Mouse (Mus musculus): ENCODE data around the gene Ackr1. TPM values are rescaled to one million over a fixed set of nuclear protein-coding genes. Genes with fewer than 3 reads are reported as not detected.
A peak's percentile ranks its signal among the peaks of the same experiment; 100 is the strongest.

Gene Ackr1
- polyA plus RNA-seq, 1 experiment from 2014 or later, result 1.9 TPM

DNA sequence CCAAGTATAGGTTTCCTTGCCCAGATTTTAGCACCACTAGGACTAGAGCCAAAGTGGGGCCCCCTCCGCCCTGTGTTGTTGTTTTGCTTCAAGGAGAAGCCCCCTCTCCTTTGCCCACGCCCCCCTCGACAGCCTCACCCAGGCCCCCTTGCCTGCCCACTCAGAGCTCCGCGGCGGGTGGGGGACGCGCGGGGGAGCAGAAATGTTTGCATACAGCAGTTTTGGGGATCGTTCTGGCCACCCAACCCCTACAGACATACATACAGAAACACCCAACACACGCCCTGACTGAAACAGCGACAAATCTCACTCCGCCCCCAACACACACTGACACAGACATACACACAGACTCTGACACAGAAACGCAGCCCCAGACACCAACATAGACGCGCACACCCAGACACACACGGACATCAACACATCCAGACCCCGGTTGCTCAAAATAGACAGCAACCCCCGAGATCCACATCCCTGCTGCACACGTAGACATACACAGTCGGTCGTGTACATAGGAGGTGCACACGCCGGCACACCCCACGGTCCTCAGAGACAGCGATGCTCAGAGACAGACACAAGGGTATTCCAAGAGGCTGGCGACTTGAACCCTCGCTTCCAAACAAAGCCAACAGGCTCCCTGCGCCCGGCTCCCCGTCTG lies 33.3 kb upstream of the Ackr1 start:
- no peaks in the 10 kb centered on the region; the same call in 1 of the 2 replicates for H3K27me3 ChIP-seq (ENCODE audit: control insufficient read depth, insufficient read depth, low read length)

DNA sequence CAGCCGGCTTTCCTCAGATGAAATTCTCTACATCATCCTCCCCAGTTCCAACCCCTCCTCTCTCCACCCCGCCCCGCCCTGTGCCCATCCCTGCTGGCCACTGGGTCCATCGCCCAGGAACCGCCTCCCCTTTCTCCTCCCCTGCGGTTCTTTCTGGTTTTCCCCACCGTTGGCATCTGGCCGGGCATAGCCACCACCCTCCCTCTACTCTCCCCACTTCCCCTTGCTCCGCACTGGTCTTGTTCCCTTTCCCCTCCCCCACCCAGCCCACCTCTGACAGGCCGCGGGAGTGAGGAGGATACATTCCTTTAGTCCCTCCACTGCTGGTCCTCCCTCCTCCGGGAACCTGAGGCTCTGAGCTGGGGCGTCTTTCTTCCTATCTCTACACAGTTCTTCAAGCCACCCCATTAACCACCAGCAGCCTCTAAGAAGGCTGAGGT lies 32.4 kb upstream of the Ackr1 start:
- H3K4me3 ChIP-seq (ENCODE audit: low read depth, low read length), result peak overlapping the region; percentile 52
- peak overlapping the region; percentile 92 for H3K4me2 ChIP-seq (replicated peaks; ENCODE audit: low read depth, low read length)
- no peak for ATAC-seq (ENCODE audit: insufficient number of reproducible peaks, insufficient read depth, low FRiP score, low read depth)
- H3K9ac ChIP-seq (replicated peaks; ENCODE audit: low read depth, low read length), result no peak overlapping the region
- H3K36me3 ChIP-seq (ENCODE audit: control insufficient read depth, insufficient read depth, low read length), result no peaks in the 10 kb centered on the region
- no peaks in the 10 kb centered on the region for H3K9me3 ChIP-seq (ENCODE audit: control insufficient read depth, low read depth, low read length)
- no peak overlapping the region for H3K27ac ChIP-seq (ENCODE audit: low read length)
- peaks cover 10% of the 10 kb centered on the region for H3K4me1 ChIP-seq (ENCODE audit: control insufficient read depth, insufficient read depth, low read length)
- WGBS, result under 1% methylated on average over 12 of the region's 13 CpGs
- H3K27me3 ChIP-seq (ENCODE audit: control insufficient read depth, insufficient read depth, low read length), result no peaks in the 10 kb centered on the region; the same call in 1 of the 2 replicates

More for the DNA sequence above, 33.3 kb upstream of the Ackr1 start:
- peaks cover 10% of the 10 kb centered on the region for H3K4me1 ChIP-seq (ENCODE audit: control insufficient read depth, insufficient read depth, low read length)
- H3K4me2 ChIP-seq (replicated peaks; ENCODE audit: low read depth, low read length), result peak overlapping the region; percentile 92
- H3K9ac ChIP-seq (replicated peaks; ENCODE audit: low read depth, low read length), result 0 out of 2 replicates have a peak overlapping the region, but pooled peaks have one; percentile 28
- H3K36me3 ChIP-seq (ENCODE audit: control insufficient read depth, insufficient read depth, low read length), result no peaks in the 10 kb centered on the region
- H3K27ac ChIP-seq (ENCODE audit: low read length), result no peak overlapping the region
- peak overlapping the region; percentile 52 for H3K4me3 ChIP-seq (ENCODE audit: low read depth, low read length)
- H3K9me3 ChIP-seq (ENCODE audit: control insufficient read depth, low read depth, low read length), result no peaks in the 10 kb centered on the region
- WGBS, result under 1% methylated on average over 31 of the region's 31 CpGs
- peak; percentile 34; the same call in 1 of the 2 replicates for ATAC-seq (ENCODE audit: insufficient number of reproducible peaks, insufficient read depth, low FRiP score, low read depth)

DNA sequence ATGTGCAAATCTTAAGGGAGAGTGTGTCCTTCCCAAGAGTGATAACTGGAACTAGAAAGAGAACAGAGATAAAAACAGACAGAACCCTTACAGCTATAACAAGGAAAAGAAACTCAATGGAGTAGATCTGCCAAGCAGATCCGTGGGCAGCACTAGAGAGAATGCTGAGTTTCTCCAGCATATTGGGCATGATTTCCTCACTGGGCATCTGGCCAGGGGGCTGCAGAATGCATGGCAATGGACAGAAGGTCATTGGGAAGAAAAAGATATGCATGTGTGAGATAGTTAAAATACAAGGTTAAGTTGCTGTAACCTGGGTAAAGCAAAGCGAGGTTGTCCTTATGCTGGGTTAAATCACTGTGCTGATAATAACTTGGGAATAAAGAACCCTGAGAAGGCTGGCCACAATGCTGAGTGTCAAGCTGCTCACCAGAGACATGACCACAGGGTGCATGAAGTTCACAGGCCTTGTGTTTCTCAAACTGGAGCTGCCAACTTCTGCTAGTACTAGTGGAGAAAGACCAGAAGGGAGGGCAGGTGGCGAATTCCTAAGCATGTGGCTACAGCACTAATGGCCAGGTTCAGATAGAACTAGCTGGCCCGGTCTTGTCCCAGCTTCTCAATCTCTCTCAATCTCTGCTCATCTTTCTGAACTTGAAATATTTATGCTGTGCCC lies 30.7 kb upstream of the Ackr1 start:
- H3K4me1 ChIP-seq (ENCODE audit: control insufficient read depth, insufficient read depth, low read length), result peaks cover 10% of the 10 kb centered on the region
- H3K4me3 ChIP-seq (ENCODE audit: low read depth, low read length), result no peak overlapping the region
- H3K27me3 ChIP-seq (ENCODE audit: control insufficient read depth, insufficient read depth, low read length), result no peaks in the 10 kb centered on the region; the same call in 1 of the 2 replicates
- H3K36me3 ChIP-seq (ENCODE audit: control insufficient read depth, insufficient read depth, low read length), result no peaks in the 10 kb centered on the region
- H3K27ac ChIP-seq (ENCODE audit: low read length), result no peak overlapping the region
- no peak overlapping the region for H3K4me2 ChIP-seq (replicated peaks; ENCODE audit: low read depth, low read length)
- ATAC-seq (ENCODE audit: insufficient number of reproducible peaks, insufficient read depth, low FRiP score, low read depth), result no peak
- no peak overlapping the region for H3K9ac ChIP-seq (replicated peaks; ENCODE audit: low read depth, low read length)
- no peaks in the 10 kb centered on the region for H3K9me3 ChIP-seq (ENCODE audit: control insufficient read depth, low read depth, low read length)
- WGBS, result 81% methylated on average over 4 of the region's 4 CpGs

DNA sequence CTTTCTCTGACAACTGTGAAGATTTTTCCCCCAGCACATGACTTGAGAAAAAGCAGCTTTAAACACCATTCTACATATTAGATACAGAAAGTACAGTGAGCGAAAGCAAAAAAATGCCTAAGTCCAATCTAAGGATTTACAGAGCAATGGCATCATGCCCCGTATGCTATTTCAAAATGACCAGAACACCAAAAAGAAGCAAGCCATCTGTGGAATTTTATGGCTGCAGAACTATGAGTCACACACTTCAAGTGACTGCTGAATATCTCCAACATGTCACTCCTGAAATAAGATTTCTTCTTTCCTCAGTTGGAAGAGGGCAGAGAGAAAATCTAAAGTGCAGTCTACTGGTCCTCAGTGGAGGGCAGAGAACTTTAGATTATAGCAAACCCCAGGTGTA lies 29.9 kb upstream of the Ackr1 start:
- Histone ChIP-seq H3K36me3 (ENCODE audit: control insufficient read depth, insufficient read depth, low read length) (no peaks in the 10 kb centered on the region), H3K4me3 (ENCODE audit: low read depth, low read length) (no peak overlapping the region), H3K4me2 (replicated peaks; ENCODE audit: low read depth, low read length) (no peak overlapping the region), H3K9ac (replicated peaks; ENCODE audit: low read depth, low read length) (no peak overlapping the region), H3K27me3 (ENCODE audit: control insufficient read depth, insufficient read depth, low read length) (no peaks in the 10 kb centered on the region; the same call in 1 of the 2 replicates), H3K9me3 (ENCODE audit: control insufficient read depth, low read depth, low read length) (no peaks in the 10 kb centered on the region), H3K27ac (ENCODE audit: low read length) (no peak overlapping the region), H3K4me1 (ENCODE audit: control insufficient read depth, insufficient read depth, low read length) (peaks cover 10% of the 10 kb centered on the region)
- ATAC-seq (ENCODE audit: insufficient number of reproducible peaks, insufficient read depth, low FRiP score, low read depth), result no peak
- WGBS, result 93% methylated on average over 2 of the region's 2 CpGs

DNA sequence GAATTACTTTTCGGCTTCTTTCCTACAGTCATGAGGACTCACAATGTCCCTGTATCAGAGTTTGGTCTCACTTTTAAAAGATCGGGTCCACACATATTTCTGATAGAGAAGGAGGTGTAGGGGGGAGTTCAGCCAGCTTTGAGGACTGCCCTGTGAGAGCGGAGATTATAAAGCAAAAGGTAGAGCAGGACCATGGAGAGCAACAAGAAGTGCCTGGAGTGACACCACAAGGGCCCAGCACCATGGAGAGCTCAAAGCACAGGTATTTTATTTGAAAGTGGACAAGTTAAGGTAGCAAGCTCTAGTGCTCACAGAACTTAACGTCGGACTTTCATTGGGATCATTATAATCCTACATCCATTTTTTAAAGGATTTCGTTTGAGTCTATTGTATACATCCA lies 28.1 kb upstream of the Ackr1 start:
- Histone ChIP-seq H3K36me3 (ENCODE audit: control insufficient read depth, insufficient read depth, low read length) (no peaks in the 10 kb centered on the region), H3K9me3 (ENCODE audit: control insufficient read depth, low read depth, low read length) (no peaks in the 10 kb centered on the region), H3K4me2 (replicated peaks; ENCODE audit: low read depth, low read length) (no peak overlapping the region), H3K27ac (ENCODE audit: low read length) (no peak overlapping the region), H3K9ac (replicated peaks; ENCODE audit: low read depth, low read length) (no peak overlapping the region), H3K4me3 (ENCODE audit: low read depth, low read length) (no peak overlapping the region), H3K4me1 (ENCODE audit: control insufficient read depth, insufficient read depth, low read length) (peaks cover 6% of the 10 kb centered on the region; the same call in 1 of the 2 replicates), H3K27me3 (ENCODE audit: control insufficient read depth, insufficient read depth, low read length) (no peaks in the 10 kb centered on the region)
- 26% methylated on average over 6 of the region's 6 CpGs for WGBS
- no peak for ATAC-seq (ENCODE audit: insufficient number of reproducible peaks, insufficient read depth, low FRiP score, low read depth)

DNA sequence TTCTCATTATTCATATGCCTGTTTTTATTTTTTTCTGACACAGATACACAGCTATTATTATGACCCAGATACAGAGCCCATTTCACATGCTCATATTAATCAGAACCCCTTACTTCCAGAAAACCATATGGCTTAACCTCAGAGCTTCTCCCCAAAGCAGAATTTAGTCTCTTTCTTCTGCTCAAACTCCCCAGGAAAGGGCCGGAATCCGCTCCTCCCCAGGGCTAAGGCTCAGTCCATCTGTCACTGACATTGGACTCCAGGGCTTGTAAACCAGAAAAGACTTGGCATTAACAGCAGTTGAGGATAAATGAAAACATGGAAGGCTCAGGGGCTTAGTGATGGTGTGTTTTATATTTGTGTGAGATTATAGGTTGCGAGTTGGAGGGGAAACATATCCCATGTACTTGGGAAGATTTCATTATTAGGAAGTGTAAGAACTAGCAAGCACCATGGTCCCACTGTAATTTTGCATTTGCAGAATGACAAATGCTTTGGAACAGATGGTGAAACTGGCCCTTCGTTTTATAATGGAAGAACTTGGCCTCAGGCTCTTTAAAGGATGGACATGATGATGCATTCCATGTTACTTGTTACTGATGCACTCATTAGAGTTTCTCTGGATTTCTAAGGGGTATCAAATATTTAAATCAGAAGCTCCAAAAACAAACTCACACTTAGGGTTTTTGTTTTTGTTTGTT lies 26.2 kb upstream of the Ackr1 start:
- Histone ChIP-seq H3K9ac (replicated peaks; ENCODE audit: low read depth, low read length) (no peak overlapping the region), H3K27me3 (ENCODE audit: control insufficient read depth, insufficient read depth, low read length) (no peaks in the 10 kb centered on the region), H3K4me3 (ENCODE audit: low read depth, low read length) (no peak overlapping the region), H3K9me3 (ENCODE audit: control insufficient read depth, low read depth, low read length) (no peaks in the 10 kb centered on the region), H3K4me2 (replicated peaks; ENCODE audit: low read depth, low read length) (no peak overlapping the region), H3K27ac (ENCODE audit: low read length) (no peak overlapping the region), H3K4me1 (ENCODE audit: control insufficient read depth, insufficient read depth, low read length) (no peaks in the 10 kb centered on the region), H3K36me3 (ENCODE audit: control insufficient read depth, insufficient read depth, low read length) (no peaks in the 10 kb centered on the region)
- 69% methylated on average over 4 of the region's 4 CpGs for WGBS
- no peak for ATAC-seq (ENCODE audit: insufficient number of reproducible peaks, insufficient read depth, low FRiP score, low read depth)

DNA sequence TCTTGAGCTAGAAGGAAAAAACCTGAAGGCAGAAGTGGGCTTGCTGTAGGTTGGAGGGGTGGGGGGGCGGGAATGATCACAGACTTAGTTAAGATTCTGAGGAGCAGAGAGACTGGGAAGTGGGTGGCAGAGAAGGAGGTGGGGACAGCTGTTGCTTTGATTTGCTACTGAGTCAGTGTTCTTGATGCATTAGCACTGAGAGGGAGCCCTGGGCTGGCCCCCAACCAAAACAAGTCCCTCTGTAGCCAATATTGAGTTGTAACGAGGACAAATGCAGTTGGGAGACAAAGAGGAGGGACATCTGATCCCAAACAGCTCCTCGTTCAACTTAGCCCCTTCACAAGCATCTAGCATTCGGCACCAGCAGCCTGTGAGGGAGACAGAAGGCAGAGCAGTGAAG lies 24.2 kb upstream of the Ackr1 start:
- ATAC-seq (ENCODE audit: insufficient number of reproducible peaks, insufficient read depth, low FRiP score, low read depth), result no peak
- no peaks in the 10 kb centered on the region for H3K4me1 ChIP-seq (ENCODE audit: control insufficient read depth, insufficient read depth, low read length)
- H3K9ac ChIP-seq (replicated peaks; ENCODE audit: low read depth, low read length), result no peak overlapping the region
- 53% methylated on average over 4 of the region's 4 CpGs for WGBS
- no peaks in the 10 kb centered on the region for H3K36me3 ChIP-seq (ENCODE audit: control insufficient read depth, insufficient read depth, low read length)
- H3K27me3 ChIP-seq (ENCODE audit: control insufficient read depth, insufficient read depth, low read length), result no peaks in the 10 kb centered on the region
- no peaks in the 10 kb centered on the region for H3K9me3 ChIP-seq (ENCODE audit: control insufficient read depth, low read depth, low read length)
- no peak overlapping the region for H3K27ac ChIP-seq (ENCODE audit: low read length)
- no peak overlapping the region for H3K4me2 ChIP-seq (replicated peaks; ENCODE audit: low read depth, low read length)
- H3K4me3 ChIP-seq (ENCODE audit: low read depth, low read length), result no peak overlapping the region

DNA sequence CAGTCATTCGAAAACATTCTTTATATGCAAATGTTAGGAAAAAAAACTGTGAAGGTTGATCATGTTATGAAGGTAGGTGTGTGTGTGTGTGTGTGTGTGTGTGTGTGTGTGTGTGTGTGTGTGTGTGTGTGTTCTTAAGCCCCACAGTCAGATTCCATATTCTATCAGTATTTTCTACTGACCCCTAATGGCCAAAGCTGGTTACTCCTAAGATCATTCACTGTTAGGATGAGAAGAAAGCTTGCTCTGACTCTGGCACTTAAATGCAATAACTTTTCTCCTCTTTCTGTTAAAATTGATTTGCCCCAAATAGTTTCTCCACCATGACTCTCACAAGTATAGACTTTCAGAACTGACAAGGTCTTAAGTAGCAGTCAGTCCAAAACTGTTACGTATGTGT lies 23.1 kb upstream of the Ackr1 start:
- 88% methylated on average over 2 of the region's 2 CpGs for WGBS

More for the DNA sequence above, 23.1 kb upstream of the Ackr1 start:
- no peaks in the 10 kb centered on the region for H3K4me1 ChIP-seq (ENCODE audit: control insufficient read depth, insufficient read depth, low read length)
- H3K27ac ChIP-seq (ENCODE audit: low read length), result no peak overlapping the region
- H3K27me3 ChIP-seq (ENCODE audit: control insufficient read depth, insufficient read depth, low read length), result no peaks in the 10 kb centered on the region
- H3K4me2 ChIP-seq (replicated peaks; ENCODE audit: low read depth, low read length), result no peak overlapping the region
- no peaks in the 10 kb centered on the region for H3K36me3 ChIP-seq (ENCODE audit: control insufficient read depth, insufficient read depth, low read length)
- H3K9me3 ChIP-seq (ENCODE audit: control insufficient read depth, low read depth, low read length), result no peaks in the 10 kb centered on the region
- H3K4me3 ChIP-seq (ENCODE audit: low read depth, low read length), result no peak overlapping the region
- H3K9ac ChIP-seq (replicated peaks; ENCODE audit: low read depth, low read length), result no peak overlapping the region
- ATAC-seq (ENCODE audit: insufficient number of reproducible peaks, insufficient read depth, low FRiP score, low read depth), result no peak

All from stomach, embryonic 14.5 days (tissue).